9 mouse cellular contexts compared by ENCODE assay signal in genomic region chr2:27516289-27516688, GRCm38 (mm10). TPM values are rescaled to one million over a fixed set of nuclear protein-coding genes. Genes with fewer than 3 reads are reported as not detected.
DNase-seq lines count a peak whose midpoint lies in the region; ATAC-seq and TF ChIP-seq lines count a peak whose summit lies in the region.
"Had no signal": no experiment of that assay in that cellular context is flagged by ENCODE, and none has a peak within 500 bp of the region (broad histone marks: within the 10 kb centered on the region; RNA-seq: fewer than 3 reads in every experiment).

No protein-coding gene starts in this region.

- H3K36me3 ChIP-seq in megakaryocyte, embryonic 14.5 days (replicated peaks; ENCODE audit: low read length), result peaks cover 38% of the 10 kb centered on the region
- peaks cover 31% of the 10 kb centered on the region for H3K36me3 ChIP-seq in forebrain, embryonic 12.5 days (replicated peaks)
- H3K36me3 ChIP-seq in limb, embryonic 14.5 days (ENCODE audit: control insufficient read depth, insufficient read depth, low read length), result peaks cover 30% of the 10 kb centered on the region
- H3K36me3 ChIP-seq in stomach, embryonic 16.5 days (ENCODE audit: control insufficient read depth, insufficient read depth, low read length), result no peaks in the 10 kb centered on the region

- no peaks in the 10 kb centered on the region for H3K27me3 ChIP-seq in megakaryocyte, embryonic 14.5 days (replicated peaks)
- H3K27me3 ChIP-seq in forebrain, embryonic 12.5 days, result no peaks in the 10 kb centered on the region
- H3K27me3 ChIP-seq in limb, embryonic 14.5 days (ENCODE audit: control insufficient read depth, insufficient read depth, low read length), result no peaks in the 10 kb centered on the region
- H3K27me3 ChIP-seq in stomach, embryonic 16.5 days (ENCODE audit: control insufficient read depth, insufficient read depth, low read length), result no peaks in the 10 kb centered on the region

- peaks cover 79% of the 10 kb centered on the region for H3K4me1 ChIP-seq in megakaryocyte, embryonic 14.5 days
- H3K4me1 ChIP-seq in forebrain, embryonic 12.5 days, result peaks cover 30% of the 10 kb centered on the region
- peaks cover 17% of the 10 kb centered on the region for H3K4me1 ChIP-seq in limb, embryonic 14.5 days (ENCODE audit: control insufficient read depth, insufficient read depth, low read length)
- peaks cover 20% of the 10 kb centered on the region; the same call in 1 of the 2 replicates for H3K4me1 ChIP-seq in stomach, embryonic 16.5 days (ENCODE audit: control insufficient read depth, insufficient read depth, low read length)

- no peak for ATAC-seq in megakaryocyte, adult 5-6 weeks (ENCODE audit: poor library complexity, severe bottlenecking)
- ATAC-seq in forebrain, embryonic 12.5 days (ENCODE audit: low FRiP score), result no peak
- no peak for ATAC-seq in limb, embryonic 14.5 days (ENCODE audit: low FRiP score, low read depth)
- no peak for ATAC-seq in stomach, embryonic 16.5 days (ENCODE audit: insufficient read depth, low FRiP score)

- no peak for DNase-seq in limb, embryonic 14.5 days (ENCODE audit: low spot score)
- no peak for DNase-seq in layer of hippocampus, adult 11-12 months (ENCODE audit: low spot score)
- no peak for DNase-seq in cerebellum, adult 9-11 months
- DNase-seq: adrenal gland, postnatal 36 days; heart, adult 11 months had no signal

- TF ChIP-seq POLR2A in limb, embryonic 14.5 days (IDR thresholded peaks at IDR 0.05; ENCODE audit: borderline replicate concordance, extremely low read depth, insufficient read depth, insufficient read length), result no peak

- no peak overlapping the region for H3K27ac ChIP-seq in forebrain, embryonic 12.5 days
- H3K27ac ChIP-seq in limb, embryonic 14.5 days (replicated peaks; ENCODE audit: low read depth, low read length), result no peak overlapping the region
- H3K27ac ChIP-seq in stomach, embryonic 16.5 days (ENCODE audit: low read length), result no peak overlapping the region

- peak overlapping the region; percentile 98 for H3K4me3 ChIP-seq in megakaryocyte, embryonic 14.5 days (replicated peaks)
- peak overlapping the region; percentile 96 for H3K4me3 ChIP-seq in forebrain, embryonic 12.5 days (replicated peaks)
- H3K4me3 ChIP-seq in limb, embryonic 14.5 days (replicated peaks; ENCODE audit: low read length), result peak overlapping the region; percentile 93
- peak overlapping the region; percentile 97 for H3K4me3 ChIP-seq in stomach, embryonic 16.5 days (replicated peaks; ENCODE audit: low read length)

- peak overlapping the region; percentile 97 for H3K4me2 ChIP-seq in forebrain, embryonic 12.5 days
- peak overlapping the region; percentile 88 for H3K4me2 ChIP-seq in limb, embryonic 14.5 days (replicated peaks; ENCODE audit: low read depth, low read length, severe bottlenecking)
- H3K4me2 ChIP-seq in stomach, embryonic 16.5 days (ENCODE audit: low read depth, low read length), result peak overlapping the region; percentile 94

- WGBS in forebrain, embryonic 12.5 days, result 17% methylated on average over 1 of the region's 1 CpGs
- WGBS in limb, embryonic 14.5 days, result 15% methylated on average over 1 of the region's 1 CpGs
- 4% methylated on average over 1 of the region's 1 CpGs for WGBS in stomach, embryonic 16.5 days

- H3K9ac ChIP-seq in forebrain, embryonic 12.5 days, result peak overlapping the region; percentile 92
- peak overlapping the region; percentile 93 for H3K9ac ChIP-seq in limb, embryonic 14.5 days (ENCODE audit: low read depth, low read length, severe bottlenecking)
- peak overlapping the region; percentile 17; the same call in 1 of the 2 replicates for H3K9ac ChIP-seq in stomach, embryonic 16.5 days (ENCODE audit: low read length)

- no peaks in the 10 kb centered on the region for H3K9me3 ChIP-seq in megakaryocyte, embryonic 14.5 days
- H3K9me3 ChIP-seq in forebrain, embryonic 12.5 days, result 0 out of 2 replicates have a peak, but pooled peaks cover 3% of the 10 kb centered on the region
- H3K9me3 ChIP-seq in limb, embryonic 14.5 days (ENCODE audit: control insufficient read depth, low read length), result no peaks in the 10 kb centered on the region
- H3K9me3 ChIP-seq in stomach, embryonic 16.5 days (replicated peaks; ENCODE audit: control insufficient read depth, low read length), result no peaks in the 10 kb centered on the region

RNA-seq across cellular contexts. Expression of gene Wdr5, which starts 1.3 kb away (rescaled TPM):
- 6.3 and 27.6 TPM in 2 replicates for polyA plus RNA-seq in megakaryocyte, embryonic 14.5 days (2012; ENCODE audit: insufficient read depth, low replicate concordance)
- 21.3 and 22.2 TPM in 2 replicates for total RNA-seq in megakaryocyte, adult 5-6 weeks (2015)
- total RNA-seq in megakaryocyte, adult 5-6 weeks (2017), result 42.8 and 44.8 TPM in 2 replicates
- polyA plus RNA-seq in forebrain, embryonic 12.5 days (2016; fragmentation: Nextera tagmentation; extraction: Ambion mirVana), result 65.3 and 68.3 TPM in 2 replicates
- polyA plus RNA-seq in limb, embryonic 14.5 days (2012; rRNA removed), result 64.2 and 66.0 TPM in 2 replicates
- 51.6 and 56.9 TPM in 2 replicates for polyA plus RNA-seq in limb, embryonic 14.5 days (2014; fragmentation: Nextera tagmentation; extraction: Ambion mirVana)
- polyA plus RNA-seq in stomach, embryonic 16.5 days (2015; fragmentation: Nextera tagmentation; extraction: Ambion mirVana), result 45.6 TPM in 2 replicates

RNA-seq across cellular contexts. Expression of gene Brd3, which starts 8.8 kb away (rescaled TPM):
- polyA plus RNA-seq in megakaryocyte, embryonic 14.5 days (2012; ENCODE audit: insufficient read depth, low replicate concordance), result 58.4 and 65.2 TPM in 2 replicates
- total RNA-seq in megakaryocyte, adult 5-6 weeks (2015), result 43.1 and 60.4 TPM in 2 replicates
- 22.4 and 28.3 TPM in 2 replicates for total RNA-seq in megakaryocyte, adult 5-6 weeks (2017)
- polyA plus RNA-seq in forebrain, embryonic 12.5 days (2016; fragmentation: Nextera tagmentation; extraction: Ambion mirVana), result 140 and 155 TPM in 2 replicates
- polyA plus RNA-seq in limb, embryonic 14.5 days (2012; rRNA removed), result 75.5 and 78.1 TPM in 2 replicates
- polyA plus RNA-seq in limb, embryonic 14.5 days (2014; fragmentation: Nextera tagmentation; extraction: Ambion mirVana), result 155 and 177 TPM in 2 replicates
- polyA plus RNA-seq in stomach, embryonic 16.5 days (2015; fragmentation: Nextera tagmentation; extraction: Ambion mirVana), result 79.3 and 85.4 TPM in 2 replicates

Comparison
In these comparisons a context has a peak if more than half of its experiments do, and no peak if none do; other contexts are left out.
1. H3K9ac ChIP-seq: peak in every context shown above with its lines; median percentile 93 in limb, embryonic 14.5 days; 92 in forebrain, embryonic 12.5 days; 17 in stomach, embryonic 16.5 days.